Mouse (Mus musculus) neutrophil, adult 5-6 weeks (primary cell): ENCODE data around the gene Scap. TPM values are rescaled to one million over a fixed set of nuclear protein-coding genes. Genes with fewer than 3 reads are reported as not detected.
"Not testable (repeated sequence)": the region's sequence is repeated elsewhere in the genome, so short reads cannot be mapped to it uniquely, and the experiment has no call there.

Experiments
- ATAC-seq: fragments of 151-379, 151-347 bp; 2 replicates; pipeline ENCODE4 v1.8.0; 2017; ENCODE audit warnings: mild to moderate bottlenecking, moderate TSS enrichment; ENCODE audit not compliant: insufficient number of reproducible peaks, poor library complexity, low FRiP score, severe bottlenecking; ENCODE audit errors: extremely low read depth
- total RNA-seq: library from RNA; stranded (forward); fragments of 200-1000 nt; gene quantifications from 2 replicates; pipeline ENCODE4 v1.2.3, GENCODE M21; 2017

Gene Scap
- total RNA-seq, 1 experiment from 2014 or later = 20.4 TPM

DNA sequence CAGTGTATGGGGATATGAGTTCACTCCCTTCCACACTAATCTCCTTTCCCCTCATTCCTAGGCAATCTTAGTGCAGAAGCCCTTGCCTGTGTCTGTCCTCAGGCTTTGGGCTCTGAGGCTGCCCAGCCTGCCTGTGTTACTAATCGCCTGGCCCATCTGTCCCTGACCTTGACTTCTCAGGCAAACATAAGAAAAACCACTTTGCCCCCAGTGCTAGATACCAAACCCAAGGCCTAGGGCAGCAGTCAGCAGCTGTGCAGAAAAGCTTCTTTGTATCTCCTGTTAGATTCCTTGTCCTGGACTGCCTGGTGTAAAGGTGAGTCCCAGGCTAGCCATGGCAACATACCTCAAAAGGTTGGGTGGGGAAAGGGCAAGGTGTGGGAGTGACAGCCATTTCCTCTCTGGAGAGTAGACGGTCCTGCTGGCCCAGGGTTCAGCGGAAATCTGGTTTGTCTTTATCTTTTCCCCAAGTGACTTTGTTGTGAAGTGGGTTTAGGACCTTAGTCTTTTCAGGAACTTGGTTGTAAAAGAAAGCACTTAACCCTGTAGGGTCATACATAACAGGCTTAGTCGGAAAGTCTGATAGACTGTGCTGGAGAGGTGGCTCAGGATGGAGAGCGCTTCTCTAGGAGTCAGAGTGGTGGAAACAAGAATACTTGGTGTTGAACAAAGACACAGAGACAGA, 4.0 kb upstream of the Scap start:
- ATAC-seq = no peak

DNA sequence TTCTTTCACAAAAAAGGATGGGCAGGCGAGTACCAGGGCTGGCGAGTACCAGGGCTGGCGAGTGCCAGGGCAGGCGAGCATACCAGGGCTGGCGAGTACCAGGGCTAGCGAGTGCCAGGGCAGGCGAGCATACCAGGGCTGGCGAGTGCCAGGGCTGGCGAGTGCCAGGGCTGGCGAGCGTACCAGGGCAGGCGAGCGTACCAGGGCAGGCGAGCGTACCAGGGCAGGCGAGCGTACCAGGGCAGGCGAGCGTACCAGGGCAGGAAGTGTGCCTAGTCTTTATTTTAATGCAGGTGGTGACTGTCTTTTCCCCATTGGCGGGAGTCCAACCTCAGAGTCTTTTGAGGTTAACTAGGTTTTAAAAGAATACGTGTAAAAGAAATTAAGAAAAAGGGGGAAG, 3.4 kb upstream of the Scap start:
- peak; percentile 49; the same call in 1 of the 2 replicates for ATAC-seq

DNA sequence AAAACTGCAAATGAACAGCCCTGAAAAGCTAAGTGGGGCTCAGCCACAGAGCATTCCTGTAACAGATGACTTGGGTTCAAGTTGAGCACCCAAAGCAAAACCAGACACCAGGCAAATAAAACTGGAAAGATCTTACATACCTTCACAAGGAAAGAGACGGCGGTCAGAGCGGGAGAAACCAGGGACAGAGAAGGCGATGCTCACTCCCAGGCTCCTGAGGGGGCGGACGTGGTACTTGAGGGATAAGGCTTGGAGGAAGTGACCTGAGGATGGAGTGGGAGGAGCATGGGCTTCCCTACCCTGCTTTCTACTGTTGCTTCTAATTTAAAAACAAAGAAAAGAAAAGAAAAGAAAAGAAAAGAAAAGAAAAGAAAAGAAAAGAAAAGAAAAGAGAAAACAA, 2.7 kb upstream of the Scap start:
- ATAC-seq = no peak

DNA sequence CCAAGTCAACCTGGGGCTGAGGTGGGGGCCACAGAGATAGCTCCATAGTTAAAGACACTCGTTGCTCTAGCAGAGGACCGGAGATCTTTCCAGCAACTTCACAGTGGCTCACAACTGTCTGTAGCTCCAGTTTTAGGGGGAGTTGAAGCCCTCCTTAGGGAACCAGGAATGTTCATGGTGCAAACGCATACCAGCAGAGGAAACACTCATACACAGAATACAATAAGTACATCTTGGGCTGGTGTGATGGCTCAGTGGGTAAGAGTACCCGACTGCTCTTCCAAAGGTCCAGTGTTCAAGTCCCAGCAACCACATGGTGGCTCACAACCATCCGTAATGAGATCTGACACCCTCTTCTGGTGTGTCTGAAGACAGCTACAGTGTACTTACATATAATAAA, 2.2 kb upstream of the Scap start:
- ATAC-seq = not testable (repeated sequence)

DNA sequence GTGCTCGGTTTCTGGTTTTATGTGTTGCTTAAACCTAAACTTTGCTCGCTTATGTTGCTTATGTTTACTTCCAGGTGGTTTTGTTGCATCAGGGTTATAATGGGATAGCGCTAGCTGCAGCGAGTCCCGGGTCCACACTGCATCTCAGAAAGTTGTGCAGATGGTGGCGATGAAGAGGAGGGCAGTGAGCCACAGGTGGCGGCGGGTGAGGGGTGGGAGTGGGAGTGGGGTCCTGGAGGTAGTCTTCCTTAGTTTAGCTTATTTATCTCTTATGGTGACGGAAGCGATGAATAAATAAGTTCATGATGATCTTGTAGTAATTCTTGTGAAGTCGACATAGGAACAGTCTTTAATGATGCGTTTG, 790 bp downstream of the Scap start:
- ATAC-seq = no peak

DNA sequence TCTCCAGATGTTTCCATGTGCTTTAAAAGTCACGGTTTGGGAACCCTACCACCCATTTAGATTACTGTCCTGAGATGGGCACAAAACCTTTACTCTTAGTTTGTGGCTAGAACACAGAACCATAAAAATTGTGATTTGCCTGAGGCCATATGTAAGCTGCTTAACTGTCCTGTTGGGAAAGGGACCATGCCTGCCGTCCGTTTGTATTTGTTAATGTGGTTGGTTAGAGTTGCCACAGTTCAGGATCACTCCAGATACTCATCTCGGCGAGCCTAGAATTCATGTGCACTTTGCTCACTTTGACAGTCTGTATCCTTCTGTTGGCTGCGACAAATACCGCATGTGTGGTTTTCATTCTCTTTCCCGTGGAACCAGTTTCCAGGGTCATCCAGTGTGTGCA, 1.8 kb downstream of the Scap start:
- ATAC-seq = no peak

DNA sequence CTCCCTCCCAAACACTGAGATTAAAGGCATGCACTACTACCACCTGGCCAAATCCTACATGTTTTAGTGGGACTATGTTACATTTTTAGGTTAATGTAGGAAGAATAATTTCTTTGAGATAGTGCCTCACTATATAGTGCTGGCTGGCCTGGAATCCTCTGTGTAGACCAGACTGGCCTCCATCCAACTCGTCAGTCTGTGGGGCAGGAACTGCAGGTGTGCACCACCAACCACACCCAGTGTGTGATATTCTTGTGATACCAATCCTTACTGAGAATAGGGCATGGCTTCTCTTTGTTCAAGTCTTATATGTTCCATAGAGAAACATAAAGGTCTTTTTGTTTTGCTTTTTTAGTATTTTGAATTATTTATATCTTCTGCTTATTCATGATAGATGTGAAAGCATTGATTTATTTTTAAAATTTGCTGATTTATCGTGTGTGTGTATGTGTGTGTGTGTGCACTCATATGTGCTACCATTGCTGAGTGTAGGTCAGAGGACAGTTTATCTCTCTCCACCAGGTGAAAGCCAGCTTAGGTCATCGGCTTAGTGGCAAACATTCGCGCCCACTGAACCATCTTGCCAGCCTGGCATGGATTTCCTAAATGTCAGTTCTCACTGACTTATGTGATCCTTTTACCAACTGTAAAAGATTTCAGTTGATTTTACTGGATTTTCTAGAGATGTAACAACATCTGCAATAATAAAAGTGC, 7.1 kb downstream of the Scap start:
- ATAC-seq = no peak

DNA sequence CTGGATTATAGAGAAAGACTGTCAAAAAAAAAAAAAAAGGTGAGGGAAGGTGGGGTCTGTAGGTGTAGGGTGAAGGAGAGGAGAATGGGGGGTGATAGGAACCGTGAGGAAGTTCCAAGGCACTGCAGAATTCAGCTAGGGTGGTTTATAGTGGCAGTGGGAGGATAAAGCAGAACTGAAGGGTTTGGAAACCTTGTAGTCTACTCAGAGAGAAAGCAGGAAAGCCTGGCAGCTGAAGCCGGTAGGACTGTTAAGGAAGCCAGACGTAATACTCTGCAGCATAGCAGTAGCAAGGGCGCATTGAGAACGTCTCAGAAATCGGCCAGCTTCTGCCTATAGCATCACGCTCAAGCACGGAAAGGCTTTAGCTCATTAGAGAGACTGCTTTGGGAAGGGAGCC, 8.9 kb downstream of the Scap start:
- no peak for ATAC-seq

DNA sequence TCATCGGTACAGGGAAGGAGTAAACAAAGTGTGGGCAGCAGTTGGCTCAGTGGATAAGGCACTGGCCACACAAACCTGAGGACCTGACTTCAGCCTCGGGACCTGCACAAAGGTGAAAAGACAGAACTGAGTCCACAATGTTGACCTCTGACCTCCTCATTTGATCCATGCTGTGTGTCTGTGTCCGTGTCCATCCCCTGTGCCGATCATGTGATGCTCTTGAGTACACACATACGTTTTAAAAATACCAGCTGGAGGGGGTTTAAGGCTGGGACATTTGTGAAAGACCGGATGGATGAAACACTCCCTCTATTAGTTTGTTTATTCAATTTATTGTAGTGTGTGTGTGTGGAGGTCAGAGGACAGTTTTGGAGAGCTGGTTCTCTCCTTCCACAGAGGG, 10.7 kb downstream of the Scap start:
- ATAC-seq = no peak

DNA sequence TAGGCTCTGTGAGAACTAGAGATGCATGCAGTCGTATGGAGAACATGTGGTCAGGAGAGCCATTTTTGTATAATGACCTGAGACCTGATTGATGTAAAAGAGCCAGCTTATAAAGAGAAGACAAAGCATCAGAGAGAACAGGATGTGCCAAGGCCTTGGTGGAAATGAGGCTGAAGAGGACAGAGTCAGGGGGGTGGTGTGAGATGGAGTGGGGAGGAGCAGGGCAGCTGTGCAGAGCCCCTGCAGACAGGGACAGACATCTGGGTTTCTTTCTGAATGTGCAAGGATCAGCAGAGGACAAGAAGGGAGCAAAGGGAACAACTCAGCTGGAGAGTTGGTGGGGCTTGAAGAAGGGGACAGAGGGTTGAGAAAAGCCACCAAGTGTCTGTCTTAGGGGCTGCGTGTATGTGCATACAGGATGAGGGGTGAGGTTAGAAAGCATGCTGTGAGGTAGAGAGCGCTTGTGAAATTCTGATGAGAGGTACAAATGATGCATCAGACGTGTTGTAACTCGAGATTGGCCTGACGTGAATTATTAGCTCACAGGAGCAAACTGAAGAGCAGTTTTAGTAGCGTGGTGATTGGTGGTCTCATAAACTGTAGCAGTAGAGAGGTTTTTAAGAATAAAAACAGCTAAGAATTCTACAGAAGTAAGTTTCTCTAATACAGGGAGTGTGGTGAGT, 12.1 kb downstream of the Scap start:
- ATAC-seq = no peak

DNA sequence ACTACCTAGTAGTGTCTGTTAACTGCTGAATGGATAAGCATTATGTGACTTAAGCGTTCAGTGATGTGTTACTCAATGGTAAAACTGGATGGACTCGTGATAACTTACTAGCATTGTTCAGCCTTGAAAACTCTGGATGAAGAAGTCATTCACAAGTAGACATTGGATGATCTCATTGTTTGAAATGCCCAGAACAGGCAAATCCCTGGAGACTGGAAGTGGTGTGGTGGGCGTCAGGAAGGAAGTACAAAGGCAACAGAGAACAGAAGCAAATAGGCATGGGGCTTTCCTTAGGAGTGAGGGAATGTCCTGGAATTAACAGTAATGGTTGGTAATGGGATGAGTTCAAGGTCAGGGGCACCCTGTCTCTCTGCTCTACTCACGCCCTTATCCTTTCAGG, 15.8 kb downstream of the Scap start:
- ATAC-seq = no peak

DNA sequence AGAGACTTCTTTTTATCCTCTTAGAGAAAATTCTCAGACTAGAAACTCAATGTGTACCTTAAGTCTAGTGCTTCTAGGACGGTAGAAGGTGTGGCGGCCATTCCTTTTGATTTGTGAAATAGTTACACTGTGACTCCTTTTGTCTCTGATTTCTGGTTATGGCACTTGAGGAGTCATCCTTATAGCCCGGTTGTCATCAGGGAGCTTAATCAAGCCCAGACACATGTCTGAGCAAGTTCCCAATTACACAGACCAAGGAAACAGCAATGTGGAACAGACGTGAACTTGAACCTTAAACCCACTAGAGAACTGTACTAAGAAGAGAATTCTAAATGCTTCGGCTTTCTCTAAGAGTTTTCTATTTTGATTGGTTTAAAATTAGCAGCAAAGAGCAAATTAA, 17.1 kb downstream of the Scap start:
- no peak for ATAC-seq

DNA sequence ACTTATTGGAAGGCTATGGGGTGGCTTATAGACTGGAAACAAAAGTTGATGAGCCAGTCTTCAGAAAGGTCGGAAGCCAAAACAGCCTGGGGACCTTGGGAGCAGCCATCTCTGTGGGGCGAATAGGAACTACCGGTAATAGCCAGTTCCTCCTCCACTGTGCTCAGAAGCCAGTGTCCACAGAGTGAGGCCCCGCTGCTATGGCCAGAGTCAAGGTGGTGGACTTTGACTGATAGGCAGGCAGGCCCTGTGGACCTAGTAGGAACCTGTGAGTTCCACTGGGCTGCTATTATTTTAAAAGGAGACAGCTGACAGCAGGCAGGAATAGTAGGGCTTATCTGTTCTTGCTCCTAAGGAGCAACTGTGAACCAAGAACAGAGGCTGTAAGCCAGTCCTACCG, 17.5 kb downstream of the Scap start:
- no peak for ATAC-seq

DNA sequence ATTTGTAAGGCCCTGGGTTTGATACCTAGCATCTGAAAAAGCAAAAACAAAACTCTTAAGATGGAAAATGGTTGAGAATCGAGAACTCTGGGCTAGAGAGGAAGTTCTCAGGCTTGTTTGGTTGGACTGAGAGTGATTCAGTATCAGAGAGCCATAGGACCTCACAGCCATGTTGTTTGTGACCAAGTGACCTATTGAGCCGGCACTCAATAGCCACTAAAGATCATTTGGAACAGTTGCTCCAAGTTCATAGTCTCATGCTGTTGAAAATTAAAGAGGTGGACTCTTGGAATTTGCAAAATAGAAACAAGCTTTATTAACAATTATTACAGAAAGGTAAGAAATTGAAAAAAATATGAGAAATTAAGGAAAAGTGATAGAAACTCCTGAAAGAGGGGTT, 18.3 kb downstream of the Scap start:
- ATAC-seq = no peak

DNA sequence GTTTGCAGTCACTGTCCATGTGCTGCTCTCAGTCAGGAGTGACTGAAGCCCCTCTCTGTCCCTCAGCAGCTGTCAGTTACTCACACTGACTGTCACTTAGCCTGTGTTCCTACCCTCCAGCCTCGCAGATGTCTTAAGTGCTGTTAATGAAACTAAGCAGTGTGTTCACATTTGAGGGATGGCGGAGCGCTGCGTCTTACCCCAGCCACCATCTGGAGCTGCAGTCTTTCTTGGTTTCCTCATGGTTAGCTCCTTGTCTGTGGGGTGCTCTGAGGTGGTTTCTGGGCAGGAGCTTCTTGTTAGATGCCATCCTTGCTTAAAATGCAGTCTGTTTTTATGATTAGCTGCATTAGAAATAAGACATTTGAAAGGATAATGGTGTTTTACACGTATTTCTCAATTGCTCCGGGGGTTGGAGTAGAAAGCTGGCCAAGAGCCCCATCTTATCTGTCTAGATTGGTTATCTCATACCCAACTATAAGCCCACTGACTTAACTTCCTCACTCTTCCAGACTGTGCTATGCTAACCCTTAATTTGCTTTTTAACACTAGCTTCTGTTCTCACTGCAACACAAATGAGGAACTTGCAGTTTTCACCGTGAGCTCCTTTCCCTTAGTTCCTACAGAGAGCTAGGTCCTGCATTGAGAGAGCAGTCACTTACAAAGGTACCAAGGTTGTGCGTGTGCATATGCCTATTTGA, 19.0 kb downstream of the Scap start:
- ATAC-seq = 0 out of 2 replicates have a peak, but pooled peaks have one; percentile 16

DNA sequence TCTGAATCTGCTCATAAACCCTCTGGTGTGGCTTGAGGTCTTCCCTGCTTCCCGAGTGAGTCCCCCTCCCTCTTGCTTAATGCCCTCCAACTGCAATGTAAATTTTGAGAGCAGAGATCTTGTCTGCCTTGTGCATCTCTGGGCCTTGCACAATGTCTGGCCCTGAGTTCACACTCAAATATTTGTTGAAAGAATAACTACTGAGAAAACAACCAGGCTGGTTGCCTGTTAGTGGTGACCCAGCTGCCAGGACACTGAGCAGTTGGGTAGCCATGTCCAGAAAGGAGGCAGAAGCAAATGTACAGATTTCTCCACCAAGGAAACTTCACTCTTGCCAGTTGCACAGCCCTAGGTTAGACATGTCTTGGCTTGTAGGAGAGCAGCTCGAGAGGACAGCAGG, 25.3 kb downstream of the Scap start:
- no peak for ATAC-seq

DNA sequence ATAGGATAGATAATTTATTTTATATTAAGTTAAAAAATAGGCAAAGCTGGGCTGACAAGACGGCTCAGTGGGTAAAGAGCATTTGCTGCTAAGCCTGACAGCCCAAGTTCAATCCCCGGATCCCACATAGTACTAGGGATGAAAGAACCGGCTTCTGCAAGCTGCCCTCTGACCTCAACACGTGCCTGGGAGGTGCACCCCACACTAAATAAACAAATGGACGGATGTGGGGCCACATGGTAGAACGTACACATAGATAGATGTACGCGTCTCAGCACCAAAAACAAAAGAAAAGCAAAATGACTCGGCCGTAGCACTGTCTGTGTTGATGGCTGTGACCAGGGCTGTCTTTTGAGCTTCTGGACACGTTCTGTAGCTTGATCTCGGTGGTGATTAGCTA, 28.2 kb downstream of the Scap start:
- ATAC-seq = no peak

DNA sequence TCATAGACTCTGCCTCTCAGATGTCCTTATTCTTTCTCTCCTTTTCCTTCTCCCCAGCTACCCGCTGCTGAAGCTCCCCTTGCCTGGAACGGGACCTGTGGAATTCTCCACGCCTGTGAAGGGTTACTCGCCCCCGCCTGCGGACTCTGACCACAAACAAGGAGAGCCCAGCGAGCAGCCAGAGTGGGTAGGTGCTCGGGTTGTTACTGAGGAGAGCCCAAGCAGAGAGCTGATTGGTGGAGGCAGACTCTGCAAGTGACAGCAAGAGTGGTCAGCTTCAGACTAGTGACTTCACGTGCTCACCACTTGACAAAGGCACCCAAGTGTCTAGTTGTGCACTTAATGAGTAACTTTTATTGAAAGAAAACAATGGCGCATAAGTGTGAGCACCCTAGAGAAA, 29.2 kb downstream of the Scap start:
- ATAC-seq = no peak

DNA sequence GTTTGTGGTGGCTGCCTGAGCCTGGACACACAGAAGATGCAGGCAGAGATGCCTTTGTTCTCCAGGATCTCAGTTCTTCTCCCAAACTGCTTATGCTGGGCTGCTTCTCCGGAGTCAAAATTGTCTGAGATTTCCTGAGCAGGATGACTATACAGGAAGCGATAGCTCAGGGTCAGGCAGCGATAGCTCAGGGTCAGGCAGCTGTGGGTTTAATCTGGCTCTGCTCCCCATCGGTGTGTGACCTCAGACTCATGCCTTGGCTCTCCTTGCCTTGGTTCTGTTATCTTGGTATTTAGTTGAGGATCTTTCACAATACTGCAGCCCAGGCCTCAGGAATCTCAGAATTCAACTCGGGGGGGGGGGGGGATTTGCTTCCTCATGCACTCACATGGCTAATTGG, 33.7 kb downstream of the Scap start:
- no peak for ATAC-seq

DNA sequence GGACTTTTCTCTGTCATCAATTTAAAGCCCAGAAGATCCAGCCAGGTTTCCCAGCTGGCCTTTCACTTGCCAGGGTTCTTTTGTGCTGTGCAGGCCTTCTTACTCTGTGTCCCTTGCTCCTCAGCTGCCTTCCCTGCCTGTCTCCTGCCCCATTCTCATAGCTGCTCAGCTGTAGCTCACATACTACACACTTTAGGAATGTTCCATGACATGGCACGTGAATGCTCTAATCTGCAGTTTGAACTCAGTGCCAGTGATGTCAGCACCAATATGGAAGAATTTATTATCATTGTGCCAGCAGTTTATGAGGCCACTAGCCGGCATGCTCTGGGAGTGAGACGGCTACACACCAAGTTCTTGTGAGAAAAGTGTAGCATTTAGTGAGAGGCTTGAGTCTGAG, 36.8 kb downstream of the Scap start:
- ATAC-seq = no peak
